Mouse (Mus musculus) adipose tissue, adult 10 weeks (tissue): ENCODE results near the gene Secisbp2l. TPM values are rescaled to one million over a fixed set of nuclear protein-coding genes. Genes with fewer than 3 reads are reported as not detected.

ENCODE experiments used
- polyA plus RNA-seq: library from polyadenylated mRNA; stranded (reverse); fragments of 350-450 nt; fragmentation: Illumina TruSeq; extraction: RNeasy Lipid Tissue Mini Kit (QIAGEN cat#74804); gene quantifications from one replicate; pipeline ENCODE4 v1.2.3, GENCODE M21; 2014; ENCODE audit warnings: low read depth, low replicate concordance

Gene Secisbp2l
- polyA plus RNA-seq: 44.8 TPM

GRCm38 (mm10) chr2:125782719-125783109 lies at the start of gene Secisbp2l:
Gene Secisbp2l, minus strand, starts transcription at chr2:125782870.

GRCm38 (mm10) chr2:125724086-125724430 lies 58.6 kb downstream of the Secisbp2l start, which contains the start of gene Shc4:
Gene Shc4, minus strand, starts transcription at chr2:125724148.

Other genes starting within 250 kb of the Secisbp2l start
- gene Cep152, start 157.8 kb downstream of the Secisbp2l start, polyA plus RNA-seq: 2.2 TPM
- gene Eid1, start 109.8 kb downstream of the Secisbp2l start, polyA plus RNA-seq: 105 TPM
- gene Shc4, start 58.7 kb downstream of the Secisbp2l start, polyA plus RNA-seq: 16.7 TPM
- gene Galk2, start 76.2 kb upstream of the Secisbp2l start, polyA plus RNA-seq: 42.2 TPM
- gene Cops2, start 76.3 kb upstream of the Secisbp2l start, polyA plus RNA-seq: 81.9 TPM